Mouse (Mus musculus): ENCODE results near the gene Epb41l2.

Gene Epb41l2

DNA sequence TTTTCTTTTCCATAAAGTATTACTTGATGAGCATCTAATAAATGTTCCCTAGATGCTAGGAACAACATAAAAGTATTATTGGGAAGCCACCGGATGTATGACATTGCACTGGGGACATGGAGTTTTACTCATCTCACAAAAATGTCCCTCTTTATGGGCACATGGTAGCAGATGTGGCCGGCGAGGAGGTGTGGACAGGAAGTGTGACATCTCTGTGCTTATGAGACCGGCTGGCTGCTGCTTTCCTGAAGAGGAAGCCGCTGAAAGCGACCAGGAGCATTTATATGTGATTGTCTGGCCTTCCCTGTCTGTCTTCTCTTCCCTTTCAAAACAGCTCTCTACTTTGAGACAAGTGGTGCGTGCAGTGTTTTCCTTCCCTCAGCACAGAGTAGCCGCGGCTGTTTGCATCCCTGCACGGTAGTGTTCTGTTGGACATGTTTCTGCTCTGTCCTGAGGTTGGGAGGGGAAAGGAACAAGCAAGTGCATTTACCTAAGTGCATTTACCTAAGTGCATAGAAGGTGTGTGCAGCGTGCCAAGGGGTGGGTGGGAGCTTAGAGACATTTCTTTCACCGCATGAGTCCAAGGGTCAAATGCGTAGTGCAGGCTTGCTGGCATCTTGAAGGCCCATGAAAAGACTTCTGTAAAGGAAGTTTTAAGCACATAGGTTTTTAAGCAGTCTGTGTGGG is 74.9 kb downstream of the Epb41l2 start:
- no peak for DNase-seq (ENCODE audit: low spot score in 2 of 2)

DNA sequence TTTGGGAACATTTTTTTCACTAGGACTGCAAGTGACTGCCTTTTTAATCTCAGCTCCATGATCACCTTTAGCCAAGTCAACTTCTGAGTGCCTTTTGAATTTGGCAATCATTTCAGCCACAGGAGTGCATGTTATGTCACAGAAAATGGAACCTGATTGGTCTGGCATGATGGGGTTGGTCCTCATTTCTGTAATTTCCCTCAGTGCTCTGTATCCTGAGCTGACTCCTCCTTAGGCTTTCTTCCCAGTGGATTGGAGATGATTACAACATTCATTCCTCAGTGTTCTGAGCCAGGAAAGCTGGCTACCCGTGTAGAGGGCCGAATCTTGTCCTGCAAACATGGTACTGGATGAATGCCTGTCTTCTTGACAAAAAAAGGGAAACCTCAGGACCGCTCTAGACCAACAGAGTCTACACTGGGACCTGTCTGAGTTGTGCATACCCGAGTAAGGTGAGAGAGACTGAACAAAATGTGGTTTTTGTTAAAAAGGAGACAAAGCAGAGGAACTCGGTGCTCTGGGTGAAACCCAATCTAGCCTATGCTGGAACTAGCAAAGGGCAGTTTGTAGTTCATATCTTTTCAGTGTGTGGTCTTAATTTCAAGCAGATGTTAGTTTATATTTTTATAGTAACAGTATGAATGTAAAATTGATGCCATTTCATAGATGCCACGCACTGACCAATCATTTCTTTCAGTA is 77.3 kb downstream of the Epb41l2 start:
- no peak for DNase-seq (ENCODE audit: low spot score in 2 of 2)

DNA sequence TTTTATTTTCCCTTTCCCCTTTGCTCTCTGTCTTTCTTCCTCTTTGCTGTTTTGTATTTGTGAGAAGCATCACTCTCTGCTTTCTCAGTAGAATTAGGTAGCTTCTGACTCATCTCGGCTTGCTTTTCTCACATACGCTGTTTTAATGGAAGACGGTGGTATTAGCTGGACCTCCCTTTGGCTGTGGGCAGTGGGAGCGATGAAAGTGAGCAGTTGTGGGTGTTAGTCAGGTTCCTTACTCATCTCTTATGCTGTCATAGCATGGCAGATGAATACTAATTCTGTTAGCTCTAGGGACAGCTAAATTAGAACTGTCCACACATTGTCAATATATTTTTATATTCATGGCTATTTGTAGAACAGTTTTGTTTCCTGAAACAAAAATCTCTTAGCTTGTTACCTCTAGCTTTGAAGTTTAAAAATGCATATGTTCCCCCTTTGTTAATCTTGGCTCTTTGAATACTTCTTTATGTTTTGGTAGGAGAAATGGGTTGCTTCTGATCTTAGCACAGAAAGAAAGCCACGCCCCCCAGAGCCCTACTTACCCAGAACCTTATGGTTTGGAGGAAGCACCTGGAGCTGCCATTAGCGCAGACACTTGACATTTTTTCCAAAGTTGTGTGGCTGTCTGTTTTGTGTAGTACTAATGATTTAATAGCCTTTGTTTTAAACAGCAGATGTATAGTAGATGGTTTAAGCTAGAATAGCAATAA is 78.1 kb downstream of the Epb41l2 start:
- peak in 1 of 2 experiments; percentile 47 for DNase-seq (ENCODE audit: low spot score in 2 of 2)

DNA sequence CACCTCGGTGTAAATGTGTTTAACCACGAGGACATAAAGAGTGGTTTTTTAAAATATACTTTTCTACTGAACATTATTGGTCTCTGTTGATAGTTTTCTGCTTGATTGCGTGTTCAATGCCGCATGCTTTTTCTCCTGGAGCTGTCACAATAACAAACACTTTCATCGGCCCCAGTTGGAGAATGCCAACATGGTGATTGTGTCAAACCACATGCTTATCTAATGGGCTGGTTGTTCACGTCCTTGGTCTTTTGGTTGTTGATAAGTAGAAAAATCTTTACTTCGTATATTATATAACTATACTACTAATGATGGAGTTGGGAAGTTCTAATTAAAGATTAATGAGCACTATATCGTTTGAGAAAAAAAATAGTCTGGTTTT is 78.7 kb downstream of the Epb41l2 start:
- DNase-seq (ENCODE audit: low spot score in 2 of 2): no peak

DNA sequence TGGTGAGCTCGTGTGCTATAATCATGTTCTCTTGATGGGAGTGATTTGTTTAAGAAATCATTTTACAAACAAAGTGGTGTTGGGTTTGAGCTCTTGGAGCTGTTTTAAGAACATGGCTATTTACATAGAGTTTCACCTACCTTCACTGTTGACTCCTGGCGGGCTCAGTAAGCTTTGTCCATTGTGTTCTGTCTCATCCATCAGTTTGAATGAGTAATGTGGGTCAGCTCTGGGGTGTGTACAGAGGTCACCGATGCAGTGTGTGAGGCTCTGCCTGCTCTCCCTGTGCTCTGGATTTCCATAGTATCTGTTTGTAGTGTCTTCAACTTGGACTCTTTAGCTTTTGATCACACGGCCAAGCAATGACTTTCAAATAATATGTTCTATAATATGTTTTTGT is 79.6 kb downstream of the Epb41l2 start:
- no peak for DNase-seq (ENCODE audit: low spot score in 2 of 2)

DNA sequence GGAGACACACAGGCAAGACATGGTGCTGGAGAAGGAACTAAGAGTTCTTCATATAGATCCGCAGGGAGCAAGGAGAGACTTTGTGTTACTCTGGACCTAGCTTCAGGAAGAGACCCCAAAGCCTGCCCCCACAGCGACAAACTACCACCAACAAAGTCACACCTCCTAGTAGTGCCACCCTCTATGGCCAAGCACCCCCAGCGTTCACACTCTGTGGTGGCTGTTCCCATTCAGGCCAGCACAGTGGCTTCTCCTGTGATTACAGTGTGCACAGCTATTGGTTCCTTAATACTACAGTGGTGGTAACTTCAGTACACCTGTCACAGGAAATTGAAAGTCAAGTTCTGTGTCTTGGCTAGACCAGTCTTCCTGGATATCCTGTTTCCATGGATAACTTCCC is 80.3 kb downstream of the Epb41l2 start:
- no peak for DNase-seq (ENCODE audit: low spot score in 2 of 2)

DNA sequence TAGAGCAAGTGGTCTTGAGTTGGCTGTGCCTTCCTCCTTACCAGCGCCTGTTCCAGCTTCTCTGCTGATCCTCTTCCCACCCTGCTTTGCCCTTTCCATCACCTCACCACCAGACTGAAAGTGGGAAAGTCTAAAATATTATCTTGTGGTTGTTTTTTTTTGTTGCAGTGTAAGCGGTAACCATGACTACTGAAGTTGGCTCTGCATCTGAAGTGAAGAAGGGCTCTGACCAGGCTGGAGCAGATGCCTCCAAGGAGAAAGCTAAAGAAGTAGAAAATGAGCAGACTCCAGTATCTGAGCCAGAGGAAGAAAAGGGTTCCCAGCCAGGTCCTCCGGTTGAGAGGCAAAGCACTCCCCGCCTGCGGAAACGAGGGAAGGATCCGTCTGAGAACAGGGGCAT is 81.8 kb downstream of the Epb41l2 start:
- no peak for DNase-seq (ENCODE audit: low spot score in 2 of 2)

DNA sequence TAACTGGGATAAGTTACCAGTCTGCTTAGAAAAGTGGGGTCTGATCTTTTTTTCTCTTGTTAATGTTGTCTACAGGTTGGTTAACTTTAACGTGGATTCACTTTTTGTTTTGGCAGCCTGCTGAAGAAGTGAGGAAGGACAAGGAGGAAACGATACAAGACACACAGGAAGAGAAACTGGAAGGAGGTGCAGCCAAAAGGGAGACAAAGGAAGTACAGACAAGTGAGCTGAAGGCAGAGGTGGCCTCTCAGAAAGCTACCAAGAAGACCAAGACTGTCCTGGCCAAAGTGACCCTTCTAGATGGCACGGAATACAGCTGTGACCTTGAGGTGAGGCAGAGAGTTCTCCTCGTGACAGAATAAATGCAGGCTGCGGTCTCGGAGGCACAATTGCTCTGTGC is 84.0 kb downstream of the Epb41l2 start:
- no peak for DNase-seq (ENCODE audit: low spot score in 2 of 2)

DNA sequence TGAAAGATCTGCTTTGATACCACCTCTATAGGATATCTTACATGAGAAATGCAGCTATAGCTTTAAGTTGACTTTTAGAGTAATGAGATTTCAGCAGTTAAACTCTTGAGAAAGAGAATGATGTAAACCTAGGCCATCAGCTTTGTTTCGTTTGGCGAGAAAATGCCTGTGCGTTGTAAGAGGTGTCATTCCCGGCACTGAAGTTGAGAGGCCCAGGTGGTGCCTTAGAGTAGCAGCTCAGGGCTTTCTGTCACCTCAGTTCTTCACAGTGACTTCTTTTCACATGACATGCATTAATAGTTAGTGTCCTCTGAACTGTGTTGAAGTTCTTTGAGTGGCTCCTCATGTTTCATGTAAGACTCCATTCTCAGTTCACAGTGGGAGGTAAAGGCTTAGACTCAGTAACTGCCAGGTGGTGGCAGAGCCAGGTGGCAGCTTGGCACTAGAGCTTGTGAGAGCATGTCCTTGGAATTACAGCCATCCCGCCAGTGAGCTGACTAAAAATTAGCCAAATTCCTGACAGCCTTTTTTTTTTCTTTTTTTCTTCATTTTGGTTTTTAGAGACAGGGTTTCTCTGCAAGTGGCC is 84.7 kb downstream of the Epb41l2 start:
- DNase-seq (ENCODE audit: low spot score in 2 of 2): no peak

DNA sequence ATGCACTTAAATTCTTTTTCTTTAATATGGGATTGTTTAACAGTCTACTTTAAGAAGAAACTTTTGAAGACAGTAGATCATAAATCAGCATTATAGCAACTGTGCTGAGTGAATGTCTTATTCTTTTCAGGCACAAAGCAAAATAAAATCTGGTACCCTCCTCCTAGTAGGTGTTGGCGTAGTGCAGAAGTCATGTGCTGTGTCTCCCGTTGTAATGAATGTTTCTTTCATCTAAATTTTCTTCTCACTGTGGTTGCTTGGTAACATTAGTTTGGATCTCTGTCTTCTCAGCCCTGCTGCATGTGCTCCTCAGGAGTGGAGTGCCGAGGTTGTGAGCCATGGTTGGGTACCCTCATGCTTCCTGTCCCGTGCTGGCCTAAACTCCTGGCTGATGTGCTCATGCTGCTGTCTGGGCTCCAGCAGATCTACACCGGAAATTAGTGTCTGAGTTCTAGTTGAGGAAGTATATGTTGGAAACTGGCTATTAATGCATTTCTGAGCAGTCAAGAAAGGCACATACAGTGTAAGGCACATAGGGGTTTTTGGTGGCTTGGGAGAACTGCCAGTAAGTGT is 87.4 kb downstream of the Epb41l2 start:
- DNase-seq (ENCODE audit: low spot score in 2 of 2): no peak

DNA sequence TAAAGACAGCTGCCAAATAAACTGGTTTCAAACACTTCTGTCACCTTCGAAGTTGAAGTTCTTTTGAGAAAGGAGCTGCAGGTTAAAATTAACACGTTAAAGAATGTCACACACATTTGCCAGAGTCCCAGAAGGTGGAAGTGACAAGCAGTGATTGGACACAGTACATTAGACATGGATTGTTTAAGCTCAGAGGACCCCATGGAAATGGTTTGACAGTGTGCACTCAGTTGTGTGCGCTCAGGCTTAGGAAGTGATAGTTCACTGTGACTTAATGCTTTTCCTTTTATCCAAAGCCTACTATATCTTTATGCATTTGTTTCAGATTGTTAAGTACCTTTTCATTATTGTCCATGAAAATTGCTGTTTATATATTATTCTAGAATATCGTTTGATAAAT is 89.1 kb downstream of the Epb41l2 start:
- DNase-seq (ENCODE audit: low spot score in 2 of 2): no peak

DNA sequence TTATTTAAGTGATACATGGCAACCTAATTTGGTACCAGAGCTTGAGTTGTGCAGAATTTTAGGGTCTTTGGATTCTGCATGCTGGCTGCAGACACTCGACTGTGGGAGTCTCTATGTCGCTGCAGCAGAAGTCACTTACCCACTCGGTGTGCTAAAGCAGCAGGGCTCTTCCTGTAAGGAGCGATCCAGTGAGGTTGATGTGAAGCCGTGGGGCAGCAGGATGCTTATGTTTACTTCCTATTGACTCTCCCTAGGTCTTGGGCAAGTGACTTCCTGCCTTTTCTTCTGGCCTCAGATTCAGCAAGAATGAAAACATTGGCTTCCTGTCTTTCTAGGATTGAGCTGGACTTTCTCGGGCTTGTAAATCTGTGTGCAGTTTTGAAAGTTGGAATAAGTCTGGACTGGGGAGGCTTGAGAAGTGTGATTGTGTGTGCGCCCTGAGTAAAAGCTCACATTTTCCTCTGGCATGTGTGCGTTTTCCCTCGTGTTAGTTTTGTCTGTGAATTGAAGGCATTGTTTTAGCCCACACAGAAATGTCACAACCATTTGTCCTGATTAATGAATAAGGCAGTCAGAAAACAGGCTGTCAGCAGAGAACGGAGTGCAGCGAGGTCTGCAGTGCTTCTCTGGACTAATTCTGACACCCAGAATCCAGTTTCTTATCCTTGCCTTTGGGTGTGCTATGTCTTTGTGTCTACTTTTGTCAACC is 89.9 kb downstream of the Epb41l2 start:
- DNase-seq (ENCODE audit: low spot score in 2 of 2): no peak

DNA sequence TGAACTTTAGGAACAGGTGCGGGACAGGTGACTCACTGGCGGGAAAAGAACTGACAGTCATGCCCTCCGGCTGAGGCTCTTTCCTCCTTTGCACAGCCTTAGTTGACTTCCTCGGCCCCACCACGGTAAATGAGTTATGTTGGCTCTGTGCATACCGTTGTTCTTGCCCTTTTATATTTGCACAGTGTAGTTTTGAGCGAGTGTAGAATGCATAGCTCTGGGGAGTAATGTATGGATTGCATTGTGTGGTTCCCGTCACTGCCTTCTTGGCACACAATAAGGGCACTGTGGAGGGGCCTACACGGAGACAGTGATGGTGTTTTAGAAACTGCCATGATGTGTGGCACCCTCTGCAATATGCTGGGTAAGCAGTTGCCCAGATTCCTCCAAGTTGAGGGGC is 93.6 kb downstream of the Epb41l2 start:
- DNase-seq (ENCODE audit: low spot score in 2 of 2): no peak

DNA sequence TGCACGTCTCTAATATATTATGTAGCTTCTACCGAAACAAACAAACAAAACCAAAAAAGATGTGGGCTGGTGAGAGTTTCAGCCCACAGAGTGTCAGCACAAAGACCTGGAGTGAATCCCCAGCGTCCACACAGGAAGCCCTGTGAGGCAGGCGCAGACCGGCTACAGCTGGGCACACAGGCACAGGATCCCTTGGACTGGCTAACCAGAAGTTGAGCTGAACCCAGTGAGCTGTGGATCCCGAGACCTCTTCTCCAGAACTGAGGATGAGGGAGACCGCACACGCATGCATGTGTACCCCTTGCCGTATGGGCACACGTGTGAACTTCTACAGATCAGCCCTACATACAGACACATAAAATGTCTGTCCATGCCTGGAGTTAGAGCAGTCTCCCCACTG is 94.2 kb downstream of the Epb41l2 start:
- DNase-seq (ENCODE audit: low spot score in 2 of 2): no peak

DNA sequence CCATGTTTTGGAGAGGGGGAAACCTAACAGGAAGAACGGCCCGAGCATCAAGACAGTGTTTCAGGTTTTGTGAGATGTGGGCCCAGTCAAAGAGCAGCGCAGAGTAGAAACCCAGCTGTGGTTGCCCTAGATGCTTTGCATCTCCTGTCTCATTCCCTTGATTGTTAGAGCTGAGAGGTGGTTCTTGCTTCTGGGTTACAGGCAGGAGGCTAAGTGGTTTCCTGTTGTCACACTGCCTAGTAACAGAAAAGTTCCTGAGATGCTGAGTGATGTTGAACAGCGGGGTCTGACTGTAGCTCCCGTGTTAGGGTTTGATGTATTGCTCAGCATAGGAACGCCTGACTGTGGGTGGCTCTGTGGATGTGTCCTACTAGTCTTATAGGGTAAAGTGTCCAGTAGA is 97.5 kb downstream of the Epb41l2 start:
- DNase-seq (ENCODE audit: low spot score in 2 of 2): peak in 1 of 2 experiments; percentile 0

DNA sequence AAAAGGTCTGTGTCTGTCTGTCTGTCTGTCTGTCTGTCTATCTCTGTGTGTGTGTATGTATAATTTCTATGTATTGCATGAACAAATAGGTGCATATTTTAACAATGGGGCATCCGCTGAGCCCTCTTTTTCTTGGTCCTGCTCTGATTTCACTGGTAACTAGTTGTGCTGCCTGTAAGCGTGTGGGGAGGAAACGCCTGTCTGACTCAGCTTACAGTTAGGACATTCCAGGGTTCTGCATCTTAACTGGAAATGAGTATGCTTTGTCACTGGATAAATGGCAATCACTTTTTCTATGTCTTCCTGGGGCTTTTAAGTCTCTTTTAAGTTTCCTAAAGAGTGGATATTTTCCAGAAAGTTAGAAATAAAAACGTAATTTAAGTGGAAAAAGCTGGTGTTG is 98.4 kb downstream of the Epb41l2 start:
- DNase-seq (ENCODE audit: low spot score in 2 of 2): peak in 1 of 2 experiments; percentile 0

DNA sequence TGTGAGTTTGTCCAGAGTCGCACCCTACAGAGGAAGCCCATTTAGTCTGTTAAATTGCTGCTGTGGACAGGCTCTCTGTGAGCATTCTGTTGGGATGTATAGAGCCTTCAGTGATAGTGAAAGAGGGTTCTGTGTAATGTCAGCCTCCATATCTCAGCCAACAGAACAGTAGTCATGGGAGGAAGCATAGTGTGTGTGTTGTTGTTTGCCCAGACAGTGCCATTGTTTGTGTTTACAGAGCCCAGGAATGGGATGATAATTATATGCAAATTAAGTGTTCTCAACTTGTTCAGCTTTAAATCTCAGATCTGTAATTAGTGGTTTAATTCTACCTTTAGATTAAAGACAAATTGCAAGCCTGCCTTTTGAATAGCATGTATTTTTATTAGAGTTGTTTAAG is 102.2 kb downstream of the Epb41l2 start:
- DNase-seq (ENCODE audit: low spot score in 2 of 2): no peak

DNA sequence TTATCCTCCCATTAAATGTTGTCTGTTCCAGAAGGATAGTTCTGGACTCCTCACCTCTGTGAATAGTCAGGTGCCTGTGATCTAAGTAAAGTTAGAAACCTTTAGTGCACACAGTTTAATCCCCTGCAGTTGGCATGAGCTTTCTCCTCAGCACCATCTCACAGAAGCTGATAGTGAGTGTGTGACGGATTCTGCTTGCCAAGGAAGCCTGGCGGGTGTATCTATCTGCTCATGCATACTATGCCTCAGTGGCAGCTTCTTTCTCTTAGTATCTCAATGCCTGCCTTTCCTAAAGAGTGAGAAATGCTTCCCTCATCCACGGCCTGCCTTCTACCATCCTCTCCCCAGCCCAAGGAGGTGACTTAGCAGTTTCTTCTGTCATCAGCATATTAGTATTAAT is 103.1 kb downstream of the Epb41l2 start:
- no peak for DNase-seq (ENCODE audit: low spot score in 2 of 2)

DNA sequence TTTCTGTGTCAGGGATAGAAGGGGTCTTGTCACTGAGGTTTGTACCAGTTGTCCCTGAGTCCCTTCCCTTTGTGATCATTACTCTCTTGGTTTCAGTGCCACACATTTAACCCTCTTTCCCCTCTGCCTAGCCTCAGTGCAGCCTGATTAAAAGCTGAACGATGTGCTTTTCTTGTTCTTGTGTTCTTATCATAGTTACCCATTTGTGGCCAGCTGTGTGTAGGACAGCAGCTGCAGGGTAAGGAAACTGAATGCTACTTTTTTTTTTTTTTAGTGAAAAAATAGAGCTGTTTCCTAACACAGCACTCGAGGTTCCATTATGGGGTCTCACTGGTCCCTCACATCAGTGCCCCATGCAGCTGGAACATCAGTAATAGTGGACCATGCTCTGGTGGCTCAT is 106.9 kb downstream of the Epb41l2 start:
- no peak for DNase-seq (ENCODE audit: low spot score in 2 of 2)

DNA sequence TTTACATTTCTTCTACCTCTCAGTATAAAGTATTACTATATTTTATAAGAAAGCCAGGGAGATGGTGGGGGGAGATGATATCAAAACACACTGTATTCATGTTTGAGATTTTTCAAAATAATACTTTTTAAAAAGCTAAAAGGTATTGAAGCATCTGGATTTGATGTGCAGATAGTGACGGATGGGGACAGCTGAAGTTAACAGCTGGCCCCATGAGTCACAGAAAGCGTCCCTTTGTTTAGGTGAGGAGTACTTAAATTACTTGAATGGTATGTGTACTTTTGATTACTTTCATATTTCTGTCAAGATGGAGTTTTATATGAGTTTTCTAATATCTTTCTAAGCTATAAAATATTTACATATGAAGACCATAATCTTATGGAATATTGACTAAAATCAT is 112.3 kb downstream of the Epb41l2 start:
- DNase-seq (ENCODE audit: low spot score in 2 of 2): no peak

DNA sequence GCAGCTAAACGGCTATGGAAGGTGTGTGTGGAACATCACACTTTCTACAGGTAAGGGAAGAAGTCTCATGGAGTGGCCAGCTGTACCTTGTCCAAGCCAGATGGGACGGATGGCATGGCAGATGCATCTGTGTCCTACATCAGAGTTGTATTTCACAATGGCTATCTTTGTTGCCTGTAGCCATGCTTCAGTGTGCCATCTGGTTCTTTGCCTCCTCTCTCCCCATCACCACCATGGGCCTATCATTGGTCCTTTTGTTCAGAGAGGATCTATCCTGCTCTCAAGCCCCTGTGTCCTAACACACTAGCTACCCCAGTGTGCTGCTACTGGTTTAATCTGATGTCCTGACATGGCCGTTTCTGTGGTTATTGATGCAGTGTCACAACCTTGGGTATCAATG is 120.1 kb downstream of the Epb41l2 start:
- DNase-seq (ENCODE audit: low spot score in 2 of 2): no peak

DNA sequence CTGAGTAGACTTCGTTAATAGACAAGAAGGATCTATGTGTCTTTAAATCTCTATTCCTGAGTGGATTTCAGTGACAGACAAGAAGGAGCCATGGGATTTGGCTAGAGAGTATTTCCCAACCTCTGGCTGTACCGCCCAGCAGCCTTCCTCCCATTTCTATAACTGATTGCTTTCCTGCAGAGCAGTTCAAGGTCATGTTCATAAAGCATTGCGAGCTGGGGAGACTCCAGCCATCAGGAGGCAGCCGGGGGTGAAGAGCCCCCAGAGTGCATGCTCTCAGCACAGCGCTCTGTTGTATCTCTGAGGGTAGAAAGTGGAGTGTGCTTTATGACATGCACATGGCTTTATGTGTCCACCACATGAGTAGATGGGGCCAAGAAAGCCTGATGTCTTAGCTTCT is 123.2 kb downstream of the Epb41l2 start:
- no peak for DNase-seq (ENCODE audit: low spot score in 2 of 2)

Data from right cerebral cortex, adult 2 months (tissue).